Mouse (Mus musculus): ENCODE results near the gene Tbx4. TPM values are rescaled to one million over a fixed set of nuclear protein-coding genes. Genes with fewer than 3 reads are reported as not detected.

Gene Tbx4
- polyA plus RNA-seq, 1 experiment: not detected

- H3K4me1 ChIP-seq (ENCODE audit: control insufficient read depth, insufficient read depth, low read length): peaks cover 9% of the 10 kb centered on the region
- TF ChIP-seq CTCF (IDR thresholded peaks at IDR 0.05; ENCODE audit: low read depth, low read length) (no peak), POLR2A (IDR thresholded peaks at IDR 0.05; ENCODE audit: borderline replicate concordance, low read depth, low read length) (no peak)
- no peak overlapping the region for H3K4me3 ChIP-seq (ENCODE audit: insufficient read depth, low read length)
- H3K27ac ChIP-seq (ENCODE audit: insufficient read depth, low read depth, low read length): no peak overlapping the region
Measured at GRCm38 (mm10) chr11:85928106-85928505, 41.9 kb downstream of the Tbx4 start.

DNA sequence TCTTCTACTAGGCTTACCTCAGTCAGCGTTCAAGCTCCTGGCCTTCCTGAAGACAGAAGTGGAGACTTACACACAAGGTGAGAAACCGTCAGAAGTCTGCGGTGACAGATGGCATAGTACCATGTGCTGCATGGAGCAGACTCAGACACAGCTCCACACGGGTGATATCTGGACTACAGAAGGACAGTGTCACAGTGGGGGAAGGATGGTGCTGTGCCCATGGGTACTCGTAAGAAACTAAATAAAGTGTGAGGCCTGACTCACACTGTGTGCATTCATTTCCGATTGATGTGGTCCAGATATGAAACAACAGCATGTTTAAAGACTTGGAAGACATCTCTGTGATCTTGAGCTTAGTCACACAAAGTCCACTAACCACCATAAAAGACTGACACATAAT, 43.4 kb downstream of the Tbx4 start:
- Histone ChIP-seq H3K4me1 (ENCODE audit: control insufficient read depth, insufficient read depth, low read length) (peaks cover 9% of the 10 kb centered on the region), H3K4me3 (ENCODE audit: insufficient read depth, low read length) (no peak overlapping the region), H3K27ac (ENCODE audit: insufficient read depth, low read depth, low read length) (no peak overlapping the region)
- TF ChIP-seq CTCF (IDR thresholded peaks at IDR 0.05; ENCODE audit: low read depth, low read length) (no peak), POLR2A (IDR thresholded peaks at IDR 0.05; ENCODE audit: borderline replicate concordance, low read depth, low read length) (no peak)

DNA sequence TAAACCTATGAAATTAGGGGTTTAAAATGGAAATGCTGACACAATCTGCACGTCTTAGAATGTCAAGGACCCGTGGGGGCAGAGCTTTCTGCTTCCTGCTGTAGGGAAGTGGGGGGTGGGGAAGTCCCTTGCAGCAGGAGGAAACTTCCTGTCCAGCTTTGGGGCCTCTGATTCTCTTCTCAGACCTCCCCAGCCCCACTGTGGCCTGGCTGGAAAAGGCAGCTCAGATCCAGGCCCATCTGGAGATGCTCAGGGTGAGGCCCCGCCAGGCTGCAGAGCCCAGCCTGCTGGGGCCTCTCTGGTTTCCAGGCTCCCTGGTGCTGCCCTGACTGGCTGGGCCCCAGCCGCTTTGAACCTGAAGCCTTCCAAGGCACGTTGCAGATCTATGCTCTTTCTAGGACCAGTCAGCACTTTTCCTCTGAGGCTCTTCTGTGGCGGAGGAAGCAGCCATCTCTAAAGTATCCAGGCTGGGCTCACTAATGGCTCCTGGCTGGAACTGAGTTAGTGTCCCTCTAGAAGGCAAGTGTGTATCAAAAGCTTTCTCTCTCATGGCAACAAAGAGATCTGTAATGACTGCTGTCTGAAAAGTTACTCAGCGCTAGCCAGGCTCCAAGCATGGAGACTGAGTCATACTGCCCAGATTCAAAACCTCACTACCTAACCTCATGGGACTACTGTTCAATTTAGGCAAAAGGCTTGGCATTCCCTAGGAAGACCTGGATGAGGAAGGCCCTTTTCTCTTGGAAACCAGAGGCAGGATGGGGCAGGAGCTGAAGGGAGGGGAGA, 55.8 kb downstream of the Tbx4 start:
- Histone ChIP-seq H3K4me3 (ENCODE audit: insufficient read depth, low read length) (no peak overlapping the region), H3K4me1 (ENCODE audit: control insufficient read depth, insufficient read depth, low read length) (peaks cover 15% of the 10 kb centered on the region), H3K27ac (ENCODE audit: insufficient read depth, low read depth, low read length) (peak overlapping the region; percentile 25)
- no peak for TF ChIP-seq POLR2A (IDR thresholded peaks at IDR 0.05; ENCODE audit: borderline replicate concordance, low read depth, low read length)
- no peak for TF ChIP-seq CTCF (IDR thresholded peaks at IDR 0.05; ENCODE audit: low read depth, low read length)

GRCm38 (mm10) chr11:85948765-85949164, 62.5 kb downstream of the Tbx4 start:
- Histone ChIP-seq H3K4me3 (ENCODE audit: insufficient read depth, low read length) (no peak overlapping the region), H3K4me1 (ENCODE audit: control insufficient read depth, insufficient read depth, low read length) (peaks cover 19% of the 10 kb centered on the region), H3K27ac (ENCODE audit: insufficient read depth, low read depth, low read length) (no peak overlapping the region)
- no peak for TF ChIP-seq CTCF (IDR thresholded peaks at IDR 0.05; ENCODE audit: low read depth, low read length)
- TF ChIP-seq POLR2A (IDR thresholded peaks at IDR 0.05; ENCODE audit: borderline replicate concordance, low read depth, low read length): no peak

GRCm38 (mm10) chr11:85949749-85950148, 63.5 kb downstream of the Tbx4 start:
- TF ChIP-seq POLR2A (IDR thresholded peaks at IDR 0.05; ENCODE audit: borderline replicate concordance, low read depth, low read length) (no peak), CTCF (IDR thresholded peaks at IDR 0.05; ENCODE audit: low read depth, low read length) (no peak)
- H3K27ac ChIP-seq (ENCODE audit: insufficient read depth, low read depth, low read length): no peak overlapping the region
- peaks cover 19% of the 10 kb centered on the region for H3K4me1 ChIP-seq (ENCODE audit: control insufficient read depth, insufficient read depth, low read length)
- H3K4me3 ChIP-seq (ENCODE audit: insufficient read depth, low read length): no peak overlapping the region

- Histone ChIP-seq H3K4me3 (ENCODE audit: insufficient read depth, low read length) (no peak overlapping the region), H3K27ac (ENCODE audit: insufficient read depth, low read depth, low read length) (0 out of 2 replicates have a peak overlapping the region, but pooled peaks have one; percentile 47), H3K4me1 (ENCODE audit: control insufficient read depth, insufficient read depth, low read length) (peaks cover 21% of the 10 kb centered on the region)
- no peak for TF ChIP-seq POLR2A (IDR thresholded peaks at IDR 0.05; ENCODE audit: borderline replicate concordance, low read depth, low read length)
- TF ChIP-seq CTCF (IDR thresholded peaks at IDR 0.05; ENCODE audit: low read depth, low read length): no peak
Measured at GRCm38 (mm10) chr11:85952538-85952937, 66.3 kb downstream of the Tbx4 start.

GRCm38 (mm10) chr11:85955611-85956010, 69.4 kb downstream of the Tbx4 start:
- no peak overlapping the region for H3K4me3 ChIP-seq (ENCODE audit: insufficient read depth, low read length)
- no peak overlapping the region for H3K27ac ChIP-seq (ENCODE audit: insufficient read depth, low read depth, low read length)
- no peak for TF ChIP-seq CTCF (IDR thresholded peaks at IDR 0.05; ENCODE audit: low read depth, low read length)
- no peak for TF ChIP-seq POLR2A (IDR thresholded peaks at IDR 0.05; ENCODE audit: borderline replicate concordance, low read depth, low read length)
- peaks cover 18% of the 10 kb centered on the region for H3K4me1 ChIP-seq (ENCODE audit: control insufficient read depth, insufficient read depth, low read length)

DNA sequence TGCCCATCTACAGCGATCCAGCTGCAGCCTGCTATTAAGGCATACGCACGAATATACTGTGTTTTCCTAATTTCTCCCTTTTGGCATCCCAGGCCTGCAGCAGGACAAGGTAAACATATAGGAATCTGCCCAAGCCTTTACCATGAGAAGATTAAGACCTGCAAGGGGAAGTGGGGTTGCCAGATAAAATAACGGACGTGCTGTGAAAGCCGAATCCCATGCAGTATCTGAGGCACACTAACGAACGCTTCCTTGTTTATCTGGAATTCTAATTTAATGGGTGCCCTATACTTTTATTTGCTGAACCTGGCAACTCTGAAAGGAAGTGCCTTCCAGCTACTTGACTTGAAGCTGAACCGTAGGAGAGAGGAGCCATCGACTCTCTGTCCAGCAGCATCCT, 70.2 kb downstream of the Tbx4 start:
- Histone ChIP-seq H3K27ac (ENCODE audit: insufficient read depth, low read depth, low read length) (no peak overlapping the region), H3K4me1 (ENCODE audit: control insufficient read depth, insufficient read depth, low read length) (peaks cover 15% of the 10 kb centered on the region), H3K4me3 (ENCODE audit: insufficient read depth, low read length) (no peak overlapping the region)
- no peak for TF ChIP-seq CTCF (IDR thresholded peaks at IDR 0.05; ENCODE audit: low read depth, low read length)
- no peak for TF ChIP-seq POLR2A (IDR thresholded peaks at IDR 0.05; ENCODE audit: borderline replicate concordance, low read depth, low read length)

GRCm38 (mm10) chr11:85956950-85957778, 70.9 kb downstream of the Tbx4 start:
- Histone ChIP-seq H3K4me1 (ENCODE audit: control insufficient read depth, insufficient read depth, low read length) (peaks cover 15% of the 10 kb centered on the region), H3K27ac (ENCODE audit: insufficient read depth, low read depth, low read length) (no peak overlapping the region)
- TF ChIP-seq CTCF (IDR thresholded peaks at IDR 0.05; ENCODE audit: low read depth, low read length): no peak
- TF ChIP-seq POLR2A (IDR thresholded peaks at IDR 0.05; ENCODE audit: borderline replicate concordance, low read depth, low read length): no peak

DNA sequence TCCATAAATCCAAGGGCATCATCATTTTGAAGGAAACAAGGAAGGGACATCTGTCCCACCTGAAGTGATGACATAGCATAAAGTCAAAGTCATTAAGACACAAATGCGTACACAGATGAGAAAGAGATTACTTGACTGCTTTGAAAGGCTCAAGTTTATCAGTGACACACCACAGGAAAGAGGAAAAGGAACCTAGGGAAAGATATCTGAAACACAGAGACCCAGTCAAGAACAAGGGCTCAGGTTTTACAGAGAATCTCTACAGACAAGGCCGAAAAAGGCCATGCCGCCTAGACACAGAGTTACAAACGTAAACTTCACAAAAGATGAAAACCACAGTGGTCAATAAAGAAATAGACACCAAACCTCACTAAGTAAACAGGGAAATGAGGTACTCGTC, 73.6 kb downstream of the Tbx4 start:
- Histone ChIP-seq H3K4me1 (ENCODE audit: control insufficient read depth, insufficient read depth, low read length) (peaks cover 6% of the 10 kb centered on the region), H3K27ac (ENCODE audit: insufficient read depth, low read depth, low read length) (no peak overlapping the region), H3K4me3 (ENCODE audit: insufficient read depth, low read length) (no peak overlapping the region)
- TF ChIP-seq POLR2A (IDR thresholded peaks at IDR 0.05; ENCODE audit: borderline replicate concordance, low read depth, low read length) (no peak), CTCF (IDR thresholded peaks at IDR 0.05; ENCODE audit: low read depth, low read length) (no peak)

More at GRCm38 (mm10) chr11:85956950-85957778, 70.9 kb downstream of the Tbx4 start:
- no peak overlapping the region for H3K4me3 ChIP-seq (ENCODE audit: insufficient read depth, low read length)
